Mouse (Mus musculus) cerebellum, adult 2 months (tissue): ENCODE data around the gene Naa25. TPM values are rescaled to one million over a fixed set of nuclear protein-coding genes. Genes with fewer than 3 reads are reported as not detected.
A peak's percentile ranks its signal among the peaks of the same experiment; 100 is the strongest.

Experiments
- DNase-seq, 2 experiments: peaks; one replicate each; pipeline ENCODE4 v3.0.0; 2021
- H3K27ac ChIP-seq: fragments of 200-500 bp; 2 replicates; pipeline ENCODE4 v1.5.1; 2012; ENCODE audit warnings: low read length, control low read depth, inconsistent platforms; ENCODE audit not compliant: insufficient read depth
- H3K27me3 ChIP-seq: fragments of 200-500 bp; 2 replicates; pipeline ENCODE4 v1.6.1; 2012; ENCODE audit warnings: inconsistent platforms, mild to moderate bottlenecking, low read length, moderate library complexity; ENCODE audit not compliant: control insufficient read depth, insufficient read depth
- H3K4me1 ChIP-seq: fragments of 200-500 bp; 2 replicates; pipeline ENCODE4 v1.6.1; 2011; ENCODE audit warnings: low read length; ENCODE audit not compliant: control insufficient read depth, insufficient read depth
- H3K4me3 ChIP-seq: fragments of 200-500 bp; replicated peaks from 2 replicates; pipeline ENCODE3; 2011; ENCODE audit warnings: mild to moderate bottlenecking, low read depth, low read length, control low read depth; ENCODE audit not compliant: insufficient read depth
- CTCF ChIP-seq: fragments of 200-500 bp; IDR thresholded peaks from 2 replicates; pipeline ENCODE4 v1.5.1; 2011; ENCODE audit warnings: low read depth, mild to moderate bottlenecking, control low read depth, low read length, moderate library complexity, borderline replicate concordance; ENCODE audit not compliant: insufficient read depth
- POLR2A ChIP-seq: fragments of 200-500 bp; IDR thresholded peaks from 2 replicates; pipeline ENCODE4 v1.6.1; 2011; ENCODE audit warnings: low read length, control low read depth, borderline replicate concordance; ENCODE audit not compliant: insufficient read depth
- WGBS: fragments of 180-500 bp; shearing (Covaris S2); methylation state at CpG from one replicate; pipeline ENCODE4 v1.1.7; 2018; 5-methylcytosine and 5-hydroxymethylcytosine counted together
- polyA plus RNA-seq: library from polyadenylated mRNA; depleted of rRNA; stranded (reverse); fragments of >200 nt; gene quantifications from 2 replicates; pipeline ENCODE4 v1.2.3, GENCODE M21; 2012

Naa25 gene
- polyA plus RNA-seq, 1 experiment: 19.6 TPM

DNA sequence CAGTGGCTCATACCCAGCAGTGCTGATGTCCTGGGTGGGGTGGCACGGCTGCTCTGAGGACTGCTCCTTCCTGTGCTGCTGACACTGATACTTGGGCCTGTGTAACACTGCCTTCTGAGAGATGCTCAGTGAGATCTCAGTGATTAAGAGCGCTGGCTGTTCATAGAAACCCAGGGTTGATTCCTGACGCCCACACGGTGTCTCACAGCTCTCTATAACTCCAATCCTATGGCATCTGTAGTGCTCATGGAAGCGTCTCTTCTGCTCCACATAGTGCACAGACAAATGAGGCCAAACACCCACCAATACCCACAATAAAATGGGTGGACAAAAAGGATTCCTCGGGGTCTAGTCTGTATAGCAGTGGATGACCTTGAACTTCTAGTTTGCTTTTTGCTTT, 25.1 kb downstream of the Naa25 start:
- H3K27ac ChIP-seq: no peak overlapping the region
- no peak for DNase-seq
- no peak for TF ChIP-seq CTCF
- TF ChIP-seq POLR2A: no peak
- no peak overlapping the region for H3K4me3 ChIP-seq
- 93% methylated on average over 6 of the region's 6 CpGs for WGBS
- H3K27me3 ChIP-seq: no peaks in the 10 kb centered on the region
- no peaks in the 10 kb centered on the region for H3K4me1 ChIP-seq

DNA sequence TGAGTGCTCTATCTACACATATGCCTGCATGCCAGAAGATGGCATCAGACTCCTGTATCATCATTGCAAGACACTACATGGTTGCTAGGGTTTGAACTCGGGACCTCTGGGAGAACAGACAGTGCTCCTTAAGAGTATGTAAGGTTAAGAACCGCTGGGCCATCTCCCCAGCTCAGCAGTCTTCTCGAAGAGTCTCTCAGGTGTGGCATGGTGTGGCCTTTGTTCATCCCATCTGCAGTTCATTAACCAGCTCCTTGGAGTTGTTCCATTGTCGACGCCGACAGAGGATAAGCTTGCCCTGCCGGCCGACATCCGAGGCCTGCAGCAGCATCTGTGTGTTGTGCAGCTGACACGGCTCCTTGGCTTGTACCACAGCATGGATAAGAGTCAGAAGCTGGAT, 25.6 kb downstream of the Naa25 start:
- no peaks in the 10 kb centered on the region for H3K27me3 ChIP-seq
- no peak overlapping the region for H3K4me3 ChIP-seq
- no peak overlapping the region for H3K27ac ChIP-seq
- no peak for DNase-seq
- no peak for TF ChIP-seq POLR2A
- TF ChIP-seq CTCF: no peak
- WGBS: 90% methylated on average over 10 of the region's 10 CpGs
- H3K4me1 ChIP-seq: no peaks in the 10 kb centered on the region

DNA sequence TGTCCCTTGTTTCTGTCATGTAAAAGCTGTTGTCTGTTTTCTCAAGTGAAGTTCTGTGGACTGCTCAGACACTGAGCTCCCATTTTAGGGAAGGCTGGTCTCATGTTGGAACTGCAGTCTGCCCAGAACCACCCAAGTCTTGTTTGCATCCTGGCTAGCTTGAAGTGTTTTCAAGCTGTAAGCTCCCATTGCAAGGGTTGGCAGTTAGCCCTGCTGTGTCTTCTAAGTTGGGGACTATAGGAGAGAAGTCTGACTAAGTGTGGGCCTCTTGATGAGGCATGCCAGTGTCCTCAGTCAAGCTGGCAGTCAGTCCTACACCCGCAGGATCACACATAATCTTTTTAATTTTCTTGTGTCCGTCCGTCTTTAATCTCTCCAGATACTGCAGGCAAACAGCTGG, 31.2 kb downstream of the Naa25 start:
- no peak for DNase-seq
- Histone ChIP-seq H3K4me1 (peaks cover 2% of the 10 kb centered on the region; the same call in 1 of the 2 replicates), H3K27ac (no peak overlapping the region), H3K4me3 (no peak overlapping the region), H3K27me3 (no peaks in the 10 kb centered on the region)
- TF ChIP-seq POLR2A (no peak), CTCF (no peak)
- 82% methylated on average over 3 of the region's 3 CpGs for WGBS

GRCm38 (mm10) chr5:121438131-121438530, 40.4 kb downstream of the Naa25 start:
- no peak for DNase-seq
- Histone ChIP-seq H3K27ac (no peak overlapping the region), H3K27me3 (no peaks in the 10 kb centered on the region), H3K4me1 (no peaks in the 10 kb centered on the region; the same call in 1 of the 2 replicates), H3K4me3 (no peak overlapping the region)
- no peak for TF ChIP-seq CTCF
- TF ChIP-seq POLR2A: no peak
- WGBS: 50% methylated on average over 5 of the region's 5 CpGs

- no peak overlapping the region for H3K27ac ChIP-seq
- H3K27me3 ChIP-seq: no peaks in the 10 kb centered on the region
- DNase-seq: no peak
- no peak overlapping the region for H3K4me3 ChIP-seq
- WGBS: 91% methylated on average over 11 of the region's 11 CpGs
- no peaks in the 10 kb centered on the region; the same call in 1 of the 2 replicates for H3K4me1 ChIP-seq
- TF ChIP-seq POLR2A: no peak
These were observed 41.0 kb downstream of the Naa25 start for GRCm38 (mm10) chr5:121438756-121439155.

DNA sequence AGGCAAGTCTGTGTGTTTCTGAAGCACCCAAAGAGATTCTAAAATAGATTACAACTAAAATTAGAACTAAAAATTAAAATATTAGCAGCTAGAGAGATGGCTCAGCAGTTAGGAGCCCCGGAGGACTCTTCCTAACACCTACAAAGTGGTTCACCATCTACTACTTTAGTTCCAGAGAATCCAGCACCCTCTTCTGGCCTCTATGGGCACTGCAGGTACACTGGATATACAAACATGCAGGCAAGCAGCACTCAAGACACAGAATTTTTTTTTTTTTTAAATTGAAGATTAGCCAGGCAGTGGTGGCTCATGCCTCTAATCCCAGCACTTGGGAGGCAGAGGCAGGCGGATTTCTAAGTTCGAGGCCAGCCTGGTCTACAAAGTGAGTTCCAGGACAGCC, 45.8 kb downstream of the Naa25 start:
- peak; percentile 18; the same call in 1 of the 2 replicates for TF ChIP-seq CTCF
- TF ChIP-seq POLR2A: no peak
- Histone ChIP-seq H3K27me3 (no peaks in the 10 kb centered on the region), H3K27ac (no peak overlapping the region), H3K4me3 (no peak overlapping the region), H3K4me1 (no peaks in the 10 kb centered on the region)
- DNase-seq: no peak
- WGBS: 96% methylated on average over 3 of the region's 3 CpGs

GRCm38 (mm10) chr5:121444870-121445269, 47.1 kb downstream of the Naa25 start:
- no peaks in the 10 kb centered on the region for H3K4me1 ChIP-seq
- DNase-seq: no peak
- no peaks in the 10 kb centered on the region for H3K27me3 ChIP-seq
- H3K4me3 ChIP-seq: no peak overlapping the region
- 80% methylated on average over 5 of the region's 5 CpGs for WGBS
- TF ChIP-seq CTCF: no peak
- no peak for TF ChIP-seq POLR2A
- no peak overlapping the region for H3K27ac ChIP-seq

GRCm38 (mm10) chr5:121448450-121448849, 50.7 kb downstream of the Naa25 start:
- no peak for DNase-seq
- Histone ChIP-seq H3K4me1 (peaks cover 4% of the 10 kb centered on the region; the same call in 1 of the 2 replicates), H3K4me3 (no peak overlapping the region), H3K27me3 (no peaks in the 10 kb centered on the region), H3K27ac (no peak overlapping the region)
- 91% methylated on average over 3 of the region's 3 CpGs for WGBS
- peak; percentile 30; the same call in 1 of the 2 replicates for TF ChIP-seq CTCF
- TF ChIP-seq POLR2A: no peak
